Mouse (Mus musculus) stomach, postnatal 0 days (tissue): Measurements from ENCODE around the gene Tubb4a. TPM values are rescaled to one million over a fixed set of nuclear protein-coding genes. Genes with fewer than 3 reads are reported as not detected.

Experiments
- ATAC-seq: fragments of 200-750 bp; cut with Nextera tagmentation; 2 replicates; pipeline ENCODE4 v1.8.0; 2017; ENCODE audit not compliant: low FRiP score, low TSS enrichment
- DNase-seq: peaks from one replicate; pipeline ENCODE4 v3.0.0-alpha.2; 2016; ENCODE audit warnings: low spot score
- H3K27ac ChIP-seq: fragments of 300-500 bp; sonication (generic); replicated peaks from 2 replicates; pipeline ENCODE4 v1.5.1; 2014; ENCODE audit warnings: mild to moderate bottlenecking, control low read depth
- H3K27me3 ChIP-seq: fragments of 300-500 bp; sonication (generic); 2 replicates; pipeline ENCODE4 v1.6.1; 2014; ENCODE audit warnings: low read length; ENCODE audit not compliant: control insufficient read depth, insufficient read depth
- H3K36me3 ChIP-seq: fragments of 300-500 bp; sonication (generic); 2 replicates; pipeline ENCODE4 v1.6.1; 2014; ENCODE audit warnings: low read length, mixed read lengths; ENCODE audit not compliant: control insufficient read depth, insufficient read depth
- H3K4me1 ChIP-seq: fragments of 300-500 bp; sonication (generic); replicated peaks from 2 replicates; pipeline ENCODE4 v1.6.1; 2014; ENCODE audit warnings: antibody characterized with exemption; ENCODE audit not compliant: control insufficient read depth, insufficient read depth
- H3K4me2 ChIP-seq: fragments of 300-500 bp; sonication (generic); replicated peaks from 2 replicates; pipeline ENCODE4 v1.6.1; 2014; ENCODE audit warnings: low read depth, mild to moderate bottlenecking, control low read depth, moderate library complexity
- H3K4me3 ChIP-seq: fragments of 300-500 bp; sonication (generic); 2 replicates; pipeline ENCODE4 v1.5.1; 2014; ENCODE audit warnings: low read depth, low read length, control low read depth
- H3K9ac ChIP-seq: fragments of 300-500 bp; sonication (generic); 2 replicates; pipeline ENCODE4 v1.6.1; 2014; ENCODE audit warnings: mild to moderate bottlenecking, low read length, control low read depth, mixed read lengths
- H3K9me3 ChIP-seq: fragments of 300-500 bp; sonication (generic); 2 replicates; pipeline ENCODE4 v1.6.1; 2016; ENCODE audit warnings: low read length; ENCODE audit not compliant: control insufficient read depth
- CTCF ChIP-seq: IDR thresholded peaks from 2 replicates; pipeline ENCODE4 v1.5.1; 2016; ENCODE audit warnings: antibody characterized with exemption, low read depth, mild to moderate bottlenecking, moderate library complexity
- EP300 ChIP-seq: optimal IDR thresholded peaks from 2 replicates; pipeline ENCODE3; 2016; ENCODE audit warnings: antibody characterized with exemption
- WGBS: fragments of 180-500 bp; shearing (Covaris S2); extraction: QIAGEN DNeasy Blood & Tissue Kit; methylation state at CpG from one replicate; pipeline ENCODE4 v1.1.7; 2014; 5-methylcytosine and 5-hydroxymethylcytosine counted together
- polyA plus RNA-seq: library from polyadenylated mRNA; unstranded; fragments of >200 nt; fragmentation: Nextera tagmentation; extraction: Ambion mirVana; gene quantifications from 2 replicates; pipeline ENCODE4 v1.2.1, GENCODE M21; 2015

The Tubb4a gene
- polyA plus RNA-seq, 1 experiment from 2014 or later = 9.5 TPM

DNA sequence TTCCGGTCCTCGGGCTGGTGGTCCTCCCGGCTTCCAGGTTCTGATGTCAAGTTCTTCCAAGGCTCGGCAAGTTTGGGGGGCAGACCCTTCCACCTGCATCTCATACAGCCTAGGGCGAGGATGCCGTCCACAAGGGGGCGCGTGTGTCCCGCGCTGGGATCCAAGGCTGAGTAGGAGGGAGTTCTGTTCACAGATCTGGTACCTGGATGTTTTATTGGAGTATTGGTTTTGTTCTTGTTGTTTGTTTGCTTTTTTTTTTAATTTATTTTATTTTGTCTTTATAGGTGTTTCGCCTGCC is 9.0 kb upstream of the Tubb4a start:
- no peak overlapping the region for H3K27ac ChIP-seq
- ATAC-seq (peak; percentile 61), DNase-seq (peak; percentile 84)
- peak; percentile 96 for TF ChIP-seq CTCF
- TF ChIP-seq EP300 = no peak
- H3K9ac ChIP-seq = no peak overlapping the region
- H3K4me2 ChIP-seq = peak overlapping the region; percentile 46
- no peaks in the 10 kb centered on the region for H3K4me1 ChIP-seq
- H3K9me3 ChIP-seq = no peaks in the 10 kb centered on the region
- H3K4me3 ChIP-seq = peak overlapping the region; percentile 26; the same call in 1 of the 2 replicates
- 3% methylated on average over 11 of the region's 11 CpGs for WGBS
- H3K36me3 ChIP-seq = no peaks in the 10 kb centered on the region
- H3K27me3 ChIP-seq = no peaks in the 10 kb centered on the region

DNA sequence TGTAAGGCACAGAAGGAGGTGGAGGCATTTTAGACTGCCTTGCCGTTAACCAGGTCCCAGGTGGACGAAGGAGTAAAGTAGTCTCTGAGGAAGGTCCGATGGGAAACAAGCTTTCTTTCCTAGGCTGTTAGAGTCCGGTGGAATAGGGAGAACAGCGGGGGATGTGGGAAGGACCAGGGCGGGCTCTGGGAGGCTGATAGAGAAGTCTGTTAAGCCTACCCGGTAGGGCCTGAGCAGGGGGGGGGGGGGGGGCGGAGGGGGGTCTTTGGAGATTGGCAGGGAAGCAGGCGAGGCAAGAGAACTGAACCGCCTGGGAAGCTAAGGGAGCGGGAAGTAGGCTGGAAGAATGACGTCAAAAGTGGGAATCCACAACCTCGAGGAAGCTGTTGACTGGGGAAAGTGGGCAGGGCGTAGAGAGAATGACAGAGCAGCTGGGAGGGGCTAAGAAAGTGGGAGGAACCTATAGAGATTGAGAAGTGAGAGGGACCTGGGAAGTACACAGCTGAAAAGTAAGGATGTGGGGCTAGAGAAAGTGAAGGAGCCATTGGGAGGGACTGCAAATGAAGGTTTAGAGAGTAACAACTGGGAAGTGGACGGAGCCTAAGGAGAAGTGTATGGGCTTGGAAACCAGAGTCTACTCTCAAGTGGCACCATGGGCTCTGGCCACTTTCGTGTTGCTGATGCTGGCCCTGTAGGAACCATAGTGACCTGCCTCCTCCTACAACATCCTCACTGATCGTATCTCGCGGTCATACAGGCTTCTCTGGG is 8.5 kb upstream of the Tubb4a start:
- ATAC-seq = peak; percentile 91
- TF ChIP-seq EP300 (no peak), CTCF (no peak)
- H3K9ac ChIP-seq = no peak overlapping the region
- H3K36me3 ChIP-seq = no peaks in the 10 kb centered on the region
- peak; percentile 83 for DNase-seq
- no peak overlapping the region for H3K27ac ChIP-seq
- no peaks in the 10 kb centered on the region for H3K9me3 ChIP-seq
- H3K4me1 ChIP-seq = no peaks in the 10 kb centered on the region
- peak overlapping the region; percentile 26; the same call in 1 of the 2 replicates for H3K4me3 ChIP-seq
- H3K4me2 ChIP-seq = peak overlapping the region; percentile 46
- 1% methylated on average over 18 of the region's 19 CpGs for WGBS
- no peaks in the 10 kb centered on the region for H3K27me3 ChIP-seq

DNA sequence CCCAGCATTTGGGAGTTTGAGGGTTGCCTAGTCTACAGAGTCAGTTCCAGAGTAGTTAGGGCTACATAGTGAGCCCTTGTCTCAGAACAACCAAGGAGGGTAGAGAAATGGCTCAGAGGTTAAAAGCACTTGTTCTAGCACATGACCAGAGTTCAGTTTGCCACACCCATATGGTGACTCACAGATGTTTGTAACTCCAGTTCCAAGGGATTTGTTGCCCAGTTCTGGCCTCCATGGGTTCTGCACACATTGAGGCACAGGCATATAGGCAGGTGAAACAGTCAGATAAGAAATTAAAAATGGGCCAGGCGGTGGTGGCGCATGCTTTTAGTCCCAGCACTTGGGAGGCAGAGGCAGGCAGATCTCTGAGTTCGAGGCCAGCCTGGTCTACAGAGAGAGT is 6.6 kb upstream of the Tubb4a start:
- Histone ChIP-seq H3K27me3 (no peaks in the 10 kb centered on the region), H3K27ac (no peak overlapping the region), H3K4me3 (no peak overlapping the region), H3K9ac (no peak overlapping the region), H3K4me1 (no peaks in the 10 kb centered on the region), H3K36me3 (no peaks in the 10 kb centered on the region), H3K9me3 (no peaks in the 10 kb centered on the region), H3K4me2 (no peak overlapping the region)
- WGBS = 95% methylated on average over 3 of the region's 3 CpGs
- DNase-seq (peak; percentile 32), ATAC-seq (peak; percentile 36; the same call in 1 of the 2 replicates)
- TF ChIP-seq CTCF (no peak), EP300 (no peak)

DNA sequence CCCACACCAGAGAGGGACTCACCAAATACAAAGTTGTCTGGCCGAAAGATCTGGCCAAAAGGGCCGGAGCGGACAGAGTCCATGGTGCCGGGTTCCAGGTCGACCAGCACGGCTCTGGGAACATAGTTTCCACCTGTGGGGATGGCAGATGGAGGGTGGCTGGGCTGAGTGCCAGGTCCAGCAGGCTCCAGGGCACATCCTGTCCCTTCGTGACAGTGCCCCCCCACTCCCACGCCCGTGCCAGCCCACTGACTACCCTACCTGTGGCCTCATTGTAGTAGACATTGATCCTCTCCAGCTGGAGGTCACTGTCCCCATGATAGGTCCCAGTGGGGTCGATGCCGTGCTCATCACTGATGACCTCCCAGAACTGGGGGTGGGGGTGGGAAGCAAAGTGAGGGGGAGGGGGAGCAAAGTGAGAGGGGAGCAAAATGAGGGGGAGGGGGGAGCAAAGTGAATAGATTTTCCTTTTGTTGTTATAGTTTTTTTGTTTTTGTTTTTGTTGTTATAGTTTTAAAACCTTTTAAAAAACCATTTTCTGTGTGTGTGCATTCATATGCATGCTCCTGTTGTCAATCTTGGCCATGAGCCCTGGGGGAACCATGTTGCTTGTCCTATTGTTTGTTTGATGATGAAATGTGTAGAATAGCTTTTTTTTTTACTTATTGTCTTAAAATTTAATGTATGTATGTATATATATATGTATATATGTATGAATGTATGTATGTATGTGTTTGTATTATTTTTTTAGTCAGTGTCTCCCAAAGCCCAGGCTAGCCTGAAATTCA is 1.4 kb downstream of the Tubb4a start:
- H3K4me2 ChIP-seq = no peak overlapping the region
- H3K27ac ChIP-seq = no peak overlapping the region
- no peak overlapping the region for H3K4me3 ChIP-seq

DNA sequence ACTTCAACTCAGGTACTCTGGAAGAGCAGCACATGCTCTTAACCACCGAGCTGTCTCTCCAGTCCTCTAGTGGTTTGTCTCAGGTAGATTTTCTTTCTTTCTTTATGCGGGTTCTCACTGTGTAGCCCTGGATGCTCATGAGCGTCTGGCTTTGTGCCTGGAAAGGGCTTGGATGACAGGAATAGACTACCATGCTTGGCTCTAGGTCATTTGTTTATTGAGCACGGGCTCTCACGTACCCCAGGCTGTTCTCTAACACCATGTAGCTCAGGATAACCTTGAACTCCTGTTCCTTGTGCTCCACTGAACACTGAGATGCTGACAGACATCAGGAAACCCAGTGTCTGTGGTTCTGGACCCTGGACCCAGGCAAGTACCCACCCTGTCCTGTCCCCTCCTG is 5.1 kb downstream of the Tubb4a start:
- DNase-seq = no peak
- no peak overlapping the region for H3K27ac ChIP-seq
- no peak for ATAC-seq
- H3K9me3 ChIP-seq = no peaks in the 10 kb centered on the region
- no peaks in the 10 kb centered on the region for H3K4me1 ChIP-seq
- H3K9ac ChIP-seq = no peak overlapping the region
- no peaks in the 10 kb centered on the region for H3K36me3 ChIP-seq
- 72% methylated on average over 5 of the region's 5 CpGs for WGBS
- no peak for TF ChIP-seq CTCF
- TF ChIP-seq EP300 = no peak
- no peaks in the 10 kb centered on the region for H3K27me3 ChIP-seq
- H3K4me2 ChIP-seq = no peak overlapping the region
- no peak overlapping the region for H3K4me3 ChIP-seq

More for the DNA sequence above, 1.4 kb downstream of the Tubb4a start:
- no peaks in the 10 kb centered on the region for H3K9me3 ChIP-seq
- H3K36me3 ChIP-seq = no peaks in the 10 kb centered on the region
- no peak for TF ChIP-seq CTCF
- TF ChIP-seq EP300 = no peak
- 0 out of 2 replicates have a peak, but pooled peaks have one; percentile 27 for ATAC-seq
- 82% methylated on average over 11 of the region's 11 CpGs for WGBS
- no peaks in the 10 kb centered on the region for H3K27me3 ChIP-seq
- DNase-seq = no peak
- no peaks in the 10 kb centered on the region for H3K4me1 ChIP-seq
- H3K9ac ChIP-seq = no peak overlapping the region
